Mouse (Mus musculus) kidney, adult 2 months (tissue): ENCODE measurements around the gene Mettl11b. TPM values are rescaled to one million over a fixed set of nuclear protein-coding genes. Genes with fewer than 3 reads are reported as not detected.

Experiments
- DNase-seq: peaks from one replicate; pipeline ENCODE4 v3.0.0; 2021
- H3K27ac ChIP-seq: fragments of 200-500 bp; 2 replicates; pipeline ENCODE4 v1.5.1; 2012; ENCODE audit warnings: low read depth, low read length, control low read depth, inconsistent platforms; ENCODE audit not compliant: insufficient read depth
- H3K27me3 ChIP-seq: fragments of 200-500 bp; replicated peaks from 2 replicates; pipeline ENCODE4 v1.6.1; 2012; ENCODE audit warnings: mild to moderate bottlenecking, moderate library complexity, low read length, inconsistent platforms; ENCODE audit not compliant: control insufficient read depth, insufficient read depth
- H3K36me3 ChIP-seq: fragments of 200-500 bp; 2 replicates; pipeline ENCODE4 v1.6.1; 2012; ENCODE audit warnings: mild to moderate bottlenecking, moderate library complexity, low read length, inconsistent platforms; ENCODE audit not compliant: control insufficient read depth, insufficient read depth
- H3K4me1 ChIP-seq: fragments of 200-500 bp; 2 replicates; pipeline ENCODE4 v1.6.1; 2011; ENCODE audit warnings: low read length; ENCODE audit not compliant: control insufficient read depth, insufficient read depth
- H3K4me3 ChIP-seq: fragments of 200-500 bp; 2 replicates; pipeline ENCODE4 v1.5.1; 2011; ENCODE audit warnings: mild to moderate bottlenecking, low read depth, low read length, control low read depth; ENCODE audit not compliant: insufficient read depth
- CTCF ChIP-seq: fragments of 200-500 bp; conservative IDR thresholded peaks from 2 replicates; pipeline ENCODE4 v1.5.1; 2011; ENCODE audit warnings: low read depth, mild to moderate bottlenecking, control low read depth, low read length, moderate library complexity, mixed read lengths; ENCODE audit not compliant: insufficient read depth, insufficient read length
- POLR2A ChIP-seq: fragments of 200-500 bp; IDR thresholded peaks from one replicate; pipeline ENCODE4 v1.6.1; 2011; ENCODE audit warnings: low read depth, low read length, control low read depth
- WGBS: fragments of 180-500 bp; shearing (Covaris S2); methylation state at CpG from one replicate; pipeline ENCODE4 v1.1.7; 2018; 5-methylcytosine and 5-hydroxymethylcytosine counted together
- polyA plus RNA-seq: library from polyadenylated mRNA; depleted of rRNA; stranded (reverse); fragments of >200 nt; gene quantifications from 2 replicates; pipeline ENCODE4 v1.2.3, GENCODE M21; 2012; rRNA removed

The Mettl11b gene
- polyA plus RNA-seq, 1 experiment, result not detected

DNA sequence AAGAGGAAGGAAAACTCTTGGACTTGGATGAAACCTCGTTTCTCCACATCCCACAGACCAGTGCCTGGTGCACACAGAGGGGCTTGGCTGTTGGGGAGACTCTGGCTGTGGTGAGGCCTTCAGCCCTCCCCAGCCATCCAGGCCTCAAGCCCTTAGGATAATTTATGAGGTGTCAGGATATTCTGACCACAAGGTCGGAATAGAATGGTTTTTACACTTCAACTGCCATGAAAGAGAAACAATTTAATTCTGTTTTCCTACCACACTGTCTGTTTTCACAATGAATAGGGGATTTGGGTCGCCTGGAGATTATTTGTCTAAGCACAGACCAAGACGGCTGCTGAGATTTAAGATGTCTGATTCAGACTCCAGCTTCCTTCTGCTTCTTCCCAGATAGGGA is 54.3 kb downstream of the Mettl11b start:
- Histone ChIP-seq H3K4me1 (no peaks in the 10 kb centered on the region), H3K4me3 (no peak overlapping the region), H3K27me3 (no peaks in the 10 kb centered on the region), H3K36me3 (no peaks in the 10 kb centered on the region), H3K27ac (no peak overlapping the region)
- WGBS, result 22% methylated on average over 4 of the region's 4 CpGs
- no peak for DNase-seq
- TF ChIP-seq CTCF (no peak), POLR2A (no peak)

DNA sequence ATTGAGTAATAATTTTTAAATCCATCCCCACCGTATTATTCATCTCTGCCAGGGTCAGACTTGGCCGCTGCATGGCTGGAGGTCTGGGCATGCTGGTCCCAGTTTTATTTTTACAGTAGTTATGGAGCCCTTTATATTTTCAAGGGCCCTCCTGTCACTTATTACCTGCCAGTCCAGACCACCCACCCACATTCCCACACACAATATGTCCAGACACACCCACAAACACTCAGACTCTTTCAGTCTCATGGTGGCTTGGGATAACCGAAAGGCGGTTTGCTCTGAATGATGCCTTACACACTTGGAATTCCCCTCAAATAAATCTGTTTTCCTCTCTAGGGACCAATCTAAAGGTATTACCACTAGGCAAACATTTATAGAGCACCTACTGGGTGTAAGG is 55.1 kb downstream of the Mettl11b start:
- Histone ChIP-seq H3K4me1 (no peaks in the 10 kb centered on the region), H3K27me3 (no peaks in the 10 kb centered on the region), H3K36me3 (no peaks in the 10 kb centered on the region), H3K4me3 (no peak overlapping the region), H3K27ac (no peak overlapping the region)
- TF ChIP-seq POLR2A (no peak), CTCF (no peak)
- no peak for DNase-seq
- WGBS, result 93% methylated on average over 4 of the region's 4 CpGs

DNA sequence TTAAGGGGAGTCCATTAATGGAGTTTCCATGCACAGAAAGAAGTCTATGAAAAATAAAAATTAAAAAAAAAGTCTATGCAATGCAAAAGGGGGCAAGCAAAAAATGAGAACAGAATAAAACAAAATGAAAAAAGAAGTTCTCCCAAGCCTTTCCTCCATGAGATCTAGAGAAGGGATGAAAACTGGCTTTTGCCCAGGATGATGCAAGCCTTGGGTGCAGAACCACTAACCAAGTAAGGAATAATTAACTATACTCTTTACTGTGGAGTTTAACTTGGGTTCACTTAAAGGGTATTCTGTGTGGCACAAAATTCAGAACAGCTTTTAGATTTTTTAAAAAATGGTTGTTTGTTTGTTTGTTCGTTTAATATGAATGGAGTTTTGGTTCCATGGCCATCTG is 62.6 kb downstream of the Mettl11b start:
- Histone ChIP-seq H3K27ac (no peak overlapping the region), H3K27me3 (no peaks in the 10 kb centered on the region), H3K4me1 (no peaks in the 10 kb centered on the region), H3K36me3 (no peaks in the 10 kb centered on the region), H3K4me3 (no peak overlapping the region)
- peak; percentile 61 for DNase-seq
- no peak for TF ChIP-seq CTCF
- TF ChIP-seq POLR2A, result no peak
- WGBS, result 86% methylated on average over 1 of the region's 1 CpGs

DNA sequence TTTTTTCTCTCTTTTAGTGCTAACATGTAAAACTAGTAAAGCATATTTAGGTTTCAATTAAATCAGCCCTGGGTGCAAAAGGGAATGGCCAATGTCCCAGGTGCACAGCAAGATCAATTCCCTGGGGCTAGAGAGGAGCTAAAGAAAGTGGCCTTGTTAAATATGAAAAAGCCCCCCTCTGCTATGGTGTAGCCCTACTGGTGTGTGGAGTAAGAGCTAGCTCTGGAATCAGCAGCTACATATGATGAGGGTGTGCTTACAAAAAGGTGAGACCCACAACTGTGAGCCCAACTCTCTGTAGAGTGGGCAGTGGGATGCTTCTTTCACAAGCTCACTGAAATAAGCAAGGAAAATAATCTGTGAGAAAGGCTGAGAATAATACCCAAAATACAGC is 66.5 kb downstream of the Mettl11b start:
- Histone ChIP-seq H3K27me3 (no peaks in the 10 kb centered on the region), H3K36me3 (no peaks in the 10 kb centered on the region), H3K27ac (no peak overlapping the region), H3K4me1 (no peaks in the 10 kb centered on the region), H3K4me3 (no peak overlapping the region)
- DNase-seq, result no peak
- TF ChIP-seq CTCF, result no peak
- no peak for TF ChIP-seq POLR2A

GRCm38 (mm10) chr1:163657766-163658534 is 67.1 kb downstream of the Mettl11b start:
- TF ChIP-seq CTCF (no peak), POLR2A (no peak)
- Histone ChIP-seq H3K4me1 (no peaks in the 10 kb centered on the region), H3K27ac (no peak overlapping the region), H3K4me3 (no peak overlapping the region), H3K36me3 (no peaks in the 10 kb centered on the region), H3K27me3 (no peaks in the 10 kb centered on the region)
- no peak for DNase-seq
- WGBS, result 63% methylated on average over 7 of the region's 7 CpGs

DNA sequence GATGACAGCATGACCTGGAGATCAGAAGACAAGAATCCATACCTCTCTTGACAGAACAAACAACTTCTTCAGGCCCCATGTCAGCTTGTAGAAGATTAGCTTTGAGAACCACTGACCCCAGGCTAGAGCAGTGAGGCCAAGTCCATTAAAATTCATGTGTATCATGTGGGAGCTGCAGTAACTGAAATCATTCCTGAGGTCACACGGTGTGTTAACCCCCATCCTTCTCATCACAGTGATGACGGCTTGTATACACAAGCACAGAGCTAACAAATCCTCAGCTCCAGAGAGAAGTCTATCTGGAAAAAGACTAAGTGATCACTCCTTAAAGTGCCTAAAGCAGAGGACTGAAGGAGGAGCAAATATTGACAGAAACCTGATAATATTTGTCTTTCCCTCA is 68.0 kb downstream of the Mettl11b start:
- Histone ChIP-seq H3K27ac (no peak overlapping the region), H3K36me3 (no peaks in the 10 kb centered on the region), H3K4me3 (no peak overlapping the region), H3K4me1 (no peaks in the 10 kb centered on the region), H3K27me3 (no peaks in the 10 kb centered on the region)
- WGBS, result 39% methylated on average over 2 of the region's 2 CpGs
- TF ChIP-seq POLR2A (no peak), CTCF (no peak)
- DNase-seq, result no peak

DNA sequence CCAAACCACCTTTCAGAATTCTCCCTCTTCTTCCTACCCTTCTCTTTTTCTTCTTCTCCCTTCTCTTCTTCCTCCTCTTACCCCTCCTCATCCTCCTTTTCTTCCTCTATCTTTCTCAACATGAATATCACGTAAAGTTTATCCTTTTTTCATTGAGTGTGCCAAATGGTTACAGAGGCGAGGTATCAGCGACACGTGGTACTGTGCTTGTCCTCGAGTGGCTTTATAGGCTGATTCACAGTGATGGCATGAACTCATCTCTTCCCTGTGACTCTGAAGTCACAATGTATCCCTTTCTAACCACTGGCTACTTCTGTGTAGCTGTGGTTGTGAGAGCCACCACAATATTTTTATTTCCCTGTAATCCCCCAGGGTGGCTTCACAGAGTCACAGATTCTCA is 68.6 kb downstream of the Mettl11b start:
- no peak for DNase-seq
- TF ChIP-seq CTCF (no peak), POLR2A (no peak)
- Histone ChIP-seq H3K27me3 (no peaks in the 10 kb centered on the region), H3K27ac (no peak overlapping the region), H3K36me3 (no peaks in the 10 kb centered on the region), H3K4me3 (no peak overlapping the region), H3K4me1 (no peaks in the 10 kb centered on the region)
- 91% methylated on average over 5 of the region's 5 CpGs for WGBS

Other genes starting within 250 kb of the Mettl11b start
- 6.4 and 8.0 TPM in 2 replicates for gene Kifap3, start 54.4 kb upstream of the Mettl11b start, polyA plus RNA-seq
- 8.7 and 8.9 TPM in 2 replicates for gene Scyl3, start 203.9 kb upstream of the Mettl11b start, polyA plus RNA-seq